Mouse (Mus musculus) myocyte (in vitro differentiated cells): Measurements from ENCODE around the gene Mdfic. TPM values are rescaled to one million over a fixed set of nuclear protein-coding genes. Genes with fewer than 3 reads are reported as not detected.
"Not testable (repeated sequence)": the region's sequence is repeated elsewhere in the genome, so short reads cannot be mapped to it uniquely, and the experiment has no call there.

Source experiments
- H3K27me3 ChIP-seq: one replicate; pipeline ENCODE4 v1.6.1; 2011; ENCODE audit not compliant: control insufficient read depth, insufficient read depth, insufficient read length
- H3K36me3 ChIP-seq: one replicate; pipeline ENCODE4 v1.6.1; 2011; ENCODE audit not compliant: control insufficient read depth, insufficient read depth
- H3K4me2 ChIP-seq: one replicate; pipeline ENCODE4 v1.6.1; 2011; ENCODE audit warnings: low read depth, control low read depth
- H3K4me3 ChIP-seq: one replicate; pipeline ENCODE4 v1.5.1; 2011; ENCODE audit warnings: mild to moderate bottlenecking, control low read depth, moderate library complexity
- H3K79me2 ChIP-seq: one replicate; pipeline ENCODE4 v1.6.1; 2011; ENCODE audit not compliant: control insufficient read depth, insufficient read depth
- H3ac ChIP-seq: one replicate; pipeline ENCODE4 v1.6.1; 2011; ENCODE audit not compliant: control insufficient read depth, insufficient read length
- CEBPB ChIP-seq: IDR thresholded peaks from 2 replicates; pipeline ENCODE4 v1.6.1; 2011; ENCODE audit warnings: mild to moderate bottlenecking, moderate library complexity; ENCODE audit not compliant: poor library complexity, insufficient read depth, severe bottlenecking
- E2F4 ChIP-seq: IDR thresholded peaks from one replicate; pipeline ENCODE4 v1.6.1; 2011; ENCODE audit warnings: mild to moderate bottlenecking, control low read depth, moderate library complexity; ENCODE audit not compliant: insufficient read depth
- MAX ChIP-seq: IDR thresholded peaks from one replicate; pipeline ENCODE4 v1.6.1; 2011; ENCODE audit warnings: low read depth, mild to moderate bottlenecking, control low read depth
- MYOD1 ChIP-seq, 3 experiments: IDR thresholded peaks; one replicate each; pipeline ENCODE4 v1.6.1; 2011; ENCODE audit warnings: control low read depth in 2 of 3, low read depth in 2 of 3, mild to moderate bottlenecking in 2 of 3, moderate library complexity in 1 of 3; ENCODE audit not compliant: insufficient read length in 2 of 3, control insufficient read depth in 1 of 3
- MYOG ChIP-seq, 3 experiments: IDR thresholded peaks; one replicate each; pipeline ENCODE4 v1.6.1; 2011; ENCODE audit warnings: control low read depth in 2 of 3, low read depth in 2 of 3, mild to moderate bottlenecking in 2 of 3; ENCODE audit not compliant: insufficient read length in 2 of 3, control insufficient read depth in 1 of 3, insufficient read depth in 1 of 3
- POLR2A ChIP-seq: IDR thresholded peaks from one replicate; pipeline ENCODE4 v1.6.1; 2011; ENCODE audit warnings: low read depth, mild to moderate bottlenecking, control low read depth, moderate library complexity; ENCODE audit not compliant: insufficient read length
- POLR2AphosphoS2 ChIP-seq: IDR thresholded peaks from one replicate; pipeline ENCODE4 v1.6.1; 2011; ENCODE audit warnings: low read depth, control low read depth; ENCODE audit not compliant: insufficient read length
- REST ChIP-seq: IDR thresholded peaks from one replicate; pipeline ENCODE4 v1.6.1; 2011; ENCODE audit warnings: mild to moderate bottlenecking, control low read depth, moderate library complexity; ENCODE audit not compliant: insufficient read depth, insufficient read length
- SRF ChIP-seq: IDR thresholded peaks from one replicate; pipeline ENCODE4 v1.6.1; 2011; ENCODE audit warnings: low read depth; ENCODE audit not compliant: control insufficient read depth, insufficient read length
- TCF12 ChIP-seq: IDR thresholded peaks from one replicate; pipeline ENCODE4 v1.6.1; 2011; ENCODE audit warnings: mild to moderate bottlenecking, control low read depth; ENCODE audit not compliant: poor library complexity, insufficient read depth, severe bottlenecking
- TCF3 ChIP-seq: IDR thresholded peaks from one replicate; pipeline ENCODE4 v1.6.1; 2011; ENCODE audit warnings: low read depth, control low read depth; ENCODE audit not compliant: insufficient read length
- USF1 ChIP-seq: IDR thresholded peaks from one replicate; pipeline ENCODE4 v1.6.1; 2011; ENCODE audit warnings: low read depth, mild to moderate bottlenecking, control low read depth, moderate library complexity
- polyA plus RNA-seq: library from polyadenylated mRNA; unstranded; fragments of >200 nt; fragmentation: generic; extraction: Trizol; gene quantifications from one replicate; pipeline ENCODE4 v1.2.1, GENCODE M21; 2012; ENCODE audit warnings: missing spikeins

Gene Mdfic
- polyA plus RNA-seq, 1 experiment, result 26.9 TPM

DNA sequence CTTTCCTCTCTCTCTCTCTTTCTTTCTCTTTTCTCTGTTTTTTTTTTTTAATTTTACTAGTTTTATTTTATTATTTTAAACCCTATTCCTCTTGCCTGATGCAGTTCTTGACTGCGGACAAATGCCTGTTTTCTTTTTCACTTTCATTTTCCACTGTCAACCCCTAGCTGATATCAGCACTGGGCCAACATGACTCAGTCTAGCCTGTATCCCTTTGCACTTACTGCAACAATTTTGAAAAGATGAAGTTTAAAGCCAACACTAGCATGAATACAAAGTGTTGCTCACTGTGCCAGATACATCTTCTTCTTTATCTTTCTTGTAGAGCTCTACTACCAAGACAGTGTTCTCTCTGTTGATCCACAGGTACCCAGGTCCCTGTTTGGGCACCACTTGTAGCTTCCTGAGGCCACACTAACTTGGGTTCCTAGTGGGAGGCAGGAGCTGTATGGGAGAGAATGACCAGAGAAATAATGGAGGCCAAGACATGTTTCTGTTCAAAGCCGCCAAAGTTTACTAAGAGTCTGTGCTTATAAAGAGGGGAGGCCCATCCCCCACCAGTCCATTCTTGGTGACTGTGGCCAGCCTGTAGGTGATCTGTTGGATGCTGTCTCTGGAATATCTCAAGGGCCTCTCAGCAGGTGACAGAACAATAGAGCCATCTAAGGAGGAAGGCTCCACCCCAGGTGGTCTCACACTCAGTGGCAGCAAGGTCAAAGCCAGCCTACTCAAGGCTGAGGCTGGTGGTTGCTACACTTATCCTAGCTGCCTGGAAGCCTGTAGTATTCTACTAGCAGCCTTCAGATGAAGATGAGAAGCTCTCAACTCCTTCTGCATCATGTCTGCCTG, 5.2 kb upstream of the Mdfic start:
- no peaks in the 10 kb centered on the region for H3K79me2 ChIP-seq
- peak overlapping the region; percentile 36 for H3K4me2 ChIP-seq
- H3K36me3 ChIP-seq, result no peaks in the 10 kb centered on the region
- no peak overlapping the region for H3K4me3 ChIP-seq
- TF ChIP-seq SRF (no peak), POLR2A (no peak), E2F4 (no peak), POLR2AphosphoS2 (no peak), MYOD1 (IDR thresholded peaks at IDR 0.05; ENCODE audit: control insufficient read depth in 1 of 3, insufficient read length in 2 of 3, low read depth in 2 of 3) (no peak), CEBPB (no peak), TCF12 (no peak), MAX (no peak)
- H3ac ChIP-seq, result no peak overlapping the region
- no peaks in the 10 kb centered on the region for H3K27me3 ChIP-seq

DNA sequence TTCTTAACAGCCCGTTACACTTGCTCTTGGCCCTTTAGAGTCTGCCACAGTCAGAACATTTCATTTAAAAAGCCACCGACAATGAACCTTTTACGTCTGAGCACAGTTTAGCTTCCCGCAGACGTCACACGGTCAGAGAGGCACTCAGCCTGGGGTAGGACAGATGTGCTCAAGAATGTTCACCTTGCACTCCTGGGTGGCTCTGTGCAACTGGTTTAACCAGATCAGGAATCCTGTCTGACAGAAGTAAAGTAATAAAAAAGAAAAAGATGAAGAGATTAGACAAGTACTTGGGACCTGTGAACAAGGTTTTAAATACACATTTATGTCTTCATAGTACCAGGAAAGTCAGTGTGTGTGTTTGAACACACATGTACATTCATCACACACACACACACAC, 542 bp upstream of the Mdfic start:
- peaks cover 40% of the 10 kb centered on the region for H3K79me2 ChIP-seq
- no peaks in the 10 kb centered on the region for H3K36me3 ChIP-seq
- peak overlapping the region; percentile 90 for H3ac ChIP-seq
- H3K4me2 ChIP-seq, result peak overlapping the region; percentile 22
- H3K4me3 ChIP-seq, result peak overlapping the region; percentile 58
- TF ChIP-seq TCF12, result no peak
- TF ChIP-seq E2F4, result no peak
- TF ChIP-seq MYOG (IDR thresholded peaks at IDR 0.05; ENCODE audit: control insufficient read depth in 1 of 3, insufficient read depth in 1 of 3, insufficient read length in 2 of 3, low read depth in 2 of 3), result no peak
- no peak for TF ChIP-seq POLR2AphosphoS2
- TF ChIP-seq USF1, result no peak
- TF ChIP-seq CEBPB, result no peak
- no peak for TF ChIP-seq REST
- TF ChIP-seq MYOD1 (IDR thresholded peaks at IDR 0.05; ENCODE audit: control insufficient read depth in 1 of 3, insufficient read length in 2 of 3, low read depth in 2 of 3), result no peak
- TF ChIP-seq MAX, result no peak
- no peak for TF ChIP-seq POLR2A
- no peak for TF ChIP-seq TCF3
- TF ChIP-seq SRF, result no peak
- H3K27me3 ChIP-seq, result no peaks in the 10 kb centered on the region

DNA sequence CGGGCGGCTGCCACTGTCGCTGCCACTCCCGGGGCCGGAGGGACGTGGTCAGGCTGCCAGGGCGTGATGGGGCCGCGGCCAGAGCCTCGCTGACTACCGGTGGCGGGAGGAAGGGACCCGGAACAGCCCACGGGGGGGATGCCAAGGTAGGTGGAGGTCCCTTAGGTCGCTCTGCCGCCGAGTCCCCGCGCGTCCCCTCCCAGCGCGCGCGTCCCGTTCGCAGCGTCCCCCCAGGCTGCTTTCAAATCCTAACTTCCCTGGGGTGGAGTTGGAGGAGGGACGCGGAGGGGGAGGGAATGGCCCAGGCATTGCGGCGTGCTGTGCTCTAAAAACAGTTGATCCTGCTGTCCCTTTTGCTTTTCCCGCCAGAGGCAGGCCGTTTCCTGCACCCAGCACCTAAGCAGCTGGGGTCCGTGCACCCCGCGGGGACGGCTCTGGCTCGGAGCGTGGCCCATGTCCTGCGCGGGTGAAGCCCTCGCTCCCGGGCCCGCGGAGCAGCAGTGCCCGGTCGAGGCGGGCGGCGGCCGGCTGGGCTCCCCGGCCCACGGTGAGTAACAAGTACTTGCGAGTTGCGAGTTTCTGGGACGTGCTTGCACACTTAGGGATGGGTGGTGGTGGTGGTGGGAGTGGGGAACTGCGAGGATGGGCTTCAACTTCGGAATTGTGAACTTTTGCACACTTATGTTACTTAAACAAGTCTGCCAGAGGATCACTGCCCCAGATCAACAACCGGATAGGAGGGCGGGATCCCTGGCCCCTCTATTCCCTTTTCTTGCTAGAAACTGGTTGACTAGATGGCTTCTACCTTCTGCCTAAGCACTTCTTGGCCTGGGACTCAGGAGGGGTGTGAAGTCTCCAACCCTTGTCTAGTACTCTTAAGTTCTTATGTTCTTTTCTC, 606 bp downstream of the Mdfic start:
- H3K79me2 ChIP-seq, result peaks cover 49% of the 10 kb centered on the region
- TF ChIP-seq E2F4 (no peak), POLR2A (peak; percentile 76), MYOD1 (IDR thresholded peaks at IDR 0.05; ENCODE audit: control insufficient read depth in 1 of 3, insufficient read length in 2 of 3, low read depth in 2 of 3) (peak in 1 of 3 experiments; percentile 8)

DNA sequence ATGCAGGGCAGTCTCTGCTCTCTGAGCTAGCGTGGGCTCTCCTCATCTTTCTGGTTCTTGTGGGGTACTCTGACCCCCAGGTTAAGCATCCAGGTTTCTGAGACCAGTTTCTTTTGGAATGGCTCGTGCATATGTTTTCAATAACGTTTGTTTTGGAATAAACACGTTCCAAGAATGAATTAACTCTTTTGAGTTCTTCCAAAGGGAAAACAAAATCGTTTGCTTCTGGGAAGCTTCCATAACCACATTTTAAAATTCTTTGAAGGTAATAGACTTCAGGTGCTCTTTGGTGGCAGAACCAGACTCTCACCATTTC, 1.2 kb downstream of the Mdfic start:
- peaks cover 51% of the 10 kb centered on the region for H3K79me2 ChIP-seq
- no peaks in the 10 kb centered on the region for H3K27me3 ChIP-seq
- no peaks in the 10 kb centered on the region for H3K36me3 ChIP-seq
- H3K4me2 ChIP-seq, result peak overlapping the region; percentile 63
- peak overlapping the region; percentile 58 for H3K4me3 ChIP-seq
- TF ChIP-seq POLR2AphosphoS2, result no peak
- no peak for TF ChIP-seq USF1
- TF ChIP-seq CEBPB, result no peak
- no peak for TF ChIP-seq POLR2A
- no peak for TF ChIP-seq TCF3
- TF ChIP-seq REST, result no peak
- TF ChIP-seq MYOG (IDR thresholded peaks at IDR 0.05; ENCODE audit: control insufficient read depth in 1 of 3, insufficient read depth in 1 of 3, insufficient read length in 2 of 3, low read depth in 2 of 3), result no peak
- H3ac ChIP-seq, result peak overlapping the region; percentile 90

More for the DNA sequence above, 606 bp downstream of the Mdfic start:
- Histone ChIP-seq H3K27me3 (no peaks in the 10 kb centered on the region), H3ac (peak overlapping the region; percentile 90), H3K4me3 (peak overlapping the region; percentile 58), H3K36me3 (no peaks in the 10 kb centered on the region), H3K4me2 (peak overlapping the region; percentile 63)

DNA sequence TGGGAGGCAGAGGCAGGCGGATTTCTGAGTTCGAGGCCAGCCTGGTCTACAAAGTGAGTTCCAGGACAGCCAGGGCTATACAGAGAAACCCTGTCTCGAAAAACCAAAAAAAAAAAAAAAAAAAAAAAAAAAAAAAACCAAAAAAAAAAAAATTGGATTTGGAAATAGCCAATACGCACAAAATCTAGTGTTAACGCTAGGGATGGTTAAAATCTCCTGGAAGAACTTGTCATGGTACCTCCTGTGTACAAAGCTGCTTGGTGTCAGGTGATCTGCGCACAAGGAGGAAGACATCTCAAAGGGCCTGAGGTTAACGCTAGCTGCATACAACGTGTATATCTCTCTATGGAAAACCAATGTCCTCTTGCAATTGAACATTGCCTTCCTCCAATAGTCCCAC, 2.2 kb downstream of the Mdfic start:
- Histone ChIP-seq H3K79me2 (peaks cover 59% of the 10 kb centered on the region), H3K4me3 (peak overlapping the region; percentile 58), H3K4me2 (peak overlapping the region; percentile 63)
- not testable (repeated sequence) for H3K36me3 ChIP-seq, H3K27me3 ChIP-seq, H3ac ChIP-seq
